Mouse (Mus musculus) kidney, adult 2 months (tissue): ENCODE results near the gene Zmat1.

Source experiments
- CTCF ChIP-seq: fragments of 200-500 bp; conservative IDR thresholded peaks from 2 replicates; pipeline ENCODE4 v1.5.1; 2011; ENCODE audit warnings: low read depth, mild to moderate bottlenecking, control low read depth, low read length, moderate library complexity, mixed read lengths; ENCODE audit not compliant: insufficient read depth, insufficient read length
- POLR2A ChIP-seq: fragments of 200-500 bp; IDR thresholded peaks from one replicate; pipeline ENCODE4 v1.6.1; 2011; ENCODE audit warnings: low read depth, low read length, control low read depth

- TF ChIP-seq POLR2A: no peak
- no peak for TF ChIP-seq CTCF
Observed at GRCm38 (mm10) chrX:135009471-135009815, 434 bp upstream of the Zmat1 start.
